Mouse (Mus musculus) bone marrow, adult 2 months (tissue): ENCODE measurements around the gene Apol7b.
A peak's percentile ranks its signal among the peaks of the same experiment; 100 is the strongest.
"Not testable (repeated sequence)": the region's sequence is repeated elsewhere in the genome, so short reads cannot be mapped to it uniquely, and the experiment has no call there.

Source experiments
- CTCF ChIP-seq: fragments of 200-500 bp; IDR thresholded peaks from 2 replicates; pipeline ENCODE4 v1.5.1; 2011; ENCODE audit warnings: low read length, control low read depth; ENCODE audit not compliant: control insufficient read depth, insufficient read depth
- POLR2A ChIP-seq: fragments of 200-500 bp; IDR thresholded peaks from 2 replicates; pipeline ENCODE4 v1.6.1; 2011; ENCODE audit warnings: low read depth, mild to moderate bottlenecking, control low read depth, low read length, borderline replicate concordance; ENCODE audit not compliant: control insufficient read depth

- TF ChIP-seq POLR2A = not testable (repeated sequence)
- TF ChIP-seq CTCF = 0 out of 2 replicates have a peak, but pooled peaks have one; percentile 9
Observed at GRCm38 (mm10) chr15:77399027-77399426, 48.3 kb downstream of the Apol7b start, which contains the start of gene Apol7a.
